ENCODE assay signal across 17 mouse cellular contexts in the genomic region with DNA sequence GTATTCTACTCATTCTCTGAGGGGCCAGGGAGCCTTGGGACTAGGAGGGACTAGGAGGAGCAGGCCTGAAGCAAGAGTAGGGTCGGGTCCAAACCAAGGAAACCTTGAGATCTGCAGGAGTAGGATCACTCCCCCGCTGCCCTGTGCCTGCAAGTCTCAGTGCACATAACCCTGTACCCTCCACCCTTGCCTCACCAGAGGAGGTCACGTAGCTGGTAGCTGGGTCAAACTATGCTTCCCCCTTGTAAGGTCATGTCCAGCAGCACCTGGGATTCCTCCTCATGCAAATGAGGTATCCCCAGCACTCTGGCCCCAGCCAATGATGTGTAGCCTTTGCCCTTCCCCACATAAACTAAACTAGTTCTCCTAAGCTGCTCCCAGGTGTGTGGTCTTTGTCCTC.
"Had no signal": no experiment of that assay in that cellular context is flagged by ENCODE, and none has a peak within 500 bp of the region (broad histone marks: within the 10 kb centered on the region; RNA-seq: fewer than 3 reads in every experiment).

No protein-coding gene starts in this region.

- H3K9ac ChIP-seq: liver, embryonic 15.5 days; liver, postnatal 0 days; lung, embryonic 15.5 days; midbrain, embryonic 13.5 days; neural tube, embryonic 12.5 days; stomach, embryonic 15.5 days had no signal

- H3K9me3 ChIP-seq: liver, embryonic 15.5 days; lung, embryonic 15.5 days; midbrain, embryonic 13.5 days; neural tube, embryonic 12.5 days; stomach, embryonic 15.5 days had no signal

- H3K27ac ChIP-seq: liver, embryonic 15.5 days; lung, embryonic 15.5 days; macrophage; midbrain, embryonic 13.5 days; neural tube, embryonic 12.5 days; stomach, embryonic 15.5 days; stomach, postnatal 0 days had no signal

- DNase-seq: liver, postnatal 0 days; lung, adult 2 months; lung, postnatal 14 days; lung, postnatal 36 days; right cerebral cortex, postnatal 14 days; thymus, adult 2 months; thymus, postnatal 25 days; thymus, postnatal 4 days had no signal

- H3K36me3 ChIP-seq: liver, embryonic 15.5 days; lung, embryonic 15.5 days; midbrain, embryonic 13.5 days; neural tube, embryonic 12.5 days; stomach, embryonic 15.5 days had no signal

- H3K4me3 ChIP-seq: liver, embryonic 15.5 days; lung, embryonic 15.5 days; midbrain, embryonic 13.5 days; neural tube, embryonic 12.5 days; stomach, embryonic 15.5 days had no signal

- H3K4me1 ChIP-seq: liver, embryonic 15.5 days; midbrain, embryonic 13.5 days; neural tube, embryonic 12.5 days had no signal

- ATAC-seq: liver, postnatal 0 days; lung, postnatal 0 days; midbrain, embryonic 13.5 days had no signal

- H3K27me3 ChIP-seq: liver, embryonic 15.5 days; lung, embryonic 15.5 days; midbrain, embryonic 13.5 days; neural tube, embryonic 12.5 days; stomach, embryonic 15.5 days had no signal

- H3K4me2 ChIP-seq: liver, embryonic 11.5 days; liver, embryonic 15.5 days; lung, embryonic 15.5 days; midbrain, embryonic 13.5 days; neural tube, embryonic 12.5 days; stomach, embryonic 15.5 days had no signal
